Mouse (Mus musculus) testis, postnatal 14 days (tissue): ENCODE measurements at regions not wholly inside any gene's neighbourhood (a gene's known extent, or its start where the extent isn't known, plus 50 kb on each side); places are given as distances from the start of the nearest gene placed in this dataset.

Source experiments
- DNase-seq: peaks from one replicate; pipeline ENCODE4 v3.0.0; 2021; ENCODE audit warnings: low spot score

GRCm38 (mm10) chrX:19199531-19199930 is 281.6 kb downstream of the Tex13c3 start:
- no peak for DNase-seq

- DNase-seq, result no peak
Observed at GRCm38 (mm10) chrX:19168983-19169382, 312.1 kb downstream of the Tex13c3 start.

- no peak for DNase-seq
Observed at GRCm38 (mm10) chrX:19168546-19168945, 312.6 kb downstream of the Tex13c3 start.

GRCm38 (mm10) chrX:19168111-19168510 is 313.0 kb downstream of the Tex13c3 start:
- DNase-seq, result no peak

GRCm38 (mm10) chrX:19167121-19167853 is 313.8 kb downstream of the Tex13c3 start:
- DNase-seq, result no peak

GRCm38 (mm10) chrX:19165891-19166644 is 315.1 kb downstream of the Tex13c3 start:
- DNase-seq, result no peak

GRCm38 (mm10) chrX:19164151-19164550 is 317.0 kb downstream of the Tex13c3 start:
- no peak for DNase-seq

GRCm38 (mm10) chrX:19162958-19163357 is 318.2 kb downstream of the Tex13c3 start:
- no peak for DNase-seq

GRCm38 (mm10) chrX:19162351-19162750 is 318.8 kb downstream of the Tex13c3 start:
- DNase-seq, result no peak

- DNase-seq, result no peak
Observed at GRCm38 (mm10) chrX:19160275-19160930, 320.7 kb downstream of the Tex13c3 start.

- DNase-seq, result no peak
Observed at GRCm38 (mm10) chrX:19157464-19158203, 323.5 kb downstream of the Tex13c3 start.

- DNase-seq, result no peak
Observed at GRCm38 (mm10) chrX:19153619-19154018, 327.5 kb downstream of the Tex13c3 start.

- no peak for DNase-seq
Observed at GRCm38 (mm10) chrX:19152170-19152861, 328.8 kb downstream of the Tex13c3 start.

- DNase-seq, result no peak
Observed at GRCm38 (mm10) chrX:19150606-19151005, 330.5 kb downstream of the Tex13c3 start.

GRCm38 (mm10) chrX:19148672-19149071 is 332.4 kb downstream of the Tex13c3 start:
- no peak for DNase-seq

GRCm38 (mm10) chrX:19148251-19148650 is 332.9 kb downstream of the Tex13c3 start:
- no peak for DNase-seq

GRCm38 (mm10) chrX:19112753-19113152 is 368.4 kb downstream of the Tex13c3 start:
- no peak for DNase-seq

GRCm38 (mm10) chrX:19102911-19103310 is 378.2 kb downstream of the Tex13c3 start:
- no peak for DNase-seq

- no peak for DNase-seq
Observed at GRCm38 (mm10) chrX:19095960-19096359, 385.2 kb downstream of the Tex13c3 start.

- DNase-seq, result no peak
Observed at GRCm38 (mm10) chrX:19084435-19084834, 396.7 kb downstream of the Tex13c3 start.

- DNase-seq, result no peak
Observed at GRCm38 (mm10) chrX:19080021-19080420, 401.1 kb downstream of the Tex13c3 start.
